In genomic region chr10:44265835-44266234, GRCm38 (mm10) we compare ENCODE assay signal across 29 mouse cellular contexts. TPM values are rescaled to one million over a fixed set of nuclear protein-coding genes. Genes with fewer than 3 reads are reported as not detected.
DNase-seq lines count a peak whose midpoint lies in the region; ATAC-seq and TF ChIP-seq lines count a peak whose summit lies in the region.
"Had no signal": no experiment of that assay in that cellular context is flagged by ENCODE, and none has a peak within 500 bp of the region (broad histone marks: within the 10 kb centered on the region; RNA-seq: fewer than 3 reads in every experiment).

No protein-coding gene starts in this region.

- no peak for ATAC-seq in lung, embryonic 14.5 days (ENCODE audit: insufficient read depth)
- no peak for ATAC-seq in embryonic facial prominence, embryonic 11.5 days (replicated peaks; ENCODE audit: insufficient number of reproducible peaks, low FRiP score, low TSS enrichment, low read depth)
- ATAC-seq: forebrain, embryonic 13.5 days; liver, postnatal 0 days; midbrain, embryonic 15.5 days had no signal

- peaks cover 16% of the 10 kb centered on the region for H3K4me1 ChIP-seq in lung, embryonic 14.5 days (ENCODE audit: insufficient read depth)
- no peaks in the 10 kb centered on the region for H3K4me1 ChIP-seq in embryonic facial prominence, embryonic 11.5 days (ENCODE audit: control insufficient read depth, insufficient read depth, low read length)
- peaks cover 29% of the 10 kb centered on the region for H3K4me1 ChIP-seq in limb, embryonic 10.5 days
- peaks cover 12% of the 10 kb centered on the region for H3K4me1 ChIP-seq in lung, adult 2 months (ENCODE audit: control insufficient read depth, insufficient read depth, low read length)

- DNase-seq in lung, embryonic 14.5 days, result peak; percentile 5
- no peak for DNase-seq in lung, postnatal 14 days
- DNase-seq in ES-CJ7 (ENCODE audit: low read depth, low spot score), result peak; percentile 48
- peak; percentile 15 for DNase-seq in embryonic facial prominence, embryonic 11.5 days (ENCODE audit: low spot score)
- DNase-seq in limb, embryonic 10.5 days (ENCODE audit: low spot score), result no peak
- no peak for DNase-seq in adrenal gland, postnatal 14 days
- DNase-seq in lung, adult 2 months, result no peak
- DNase-seq in cerebellum, postnatal 25 days, result no peak
- DNase-seq: cerebellum, adult 11 months; cerebellum, postnatal 10 days; gastrocnemius, postnatal 14 days; heart, adult 18-20 months; heart, postnatal 14 days; layer of hippocampus, adult 9-11 months; left cerebral cortex, postnatal 4 days; liver, postnatal 0 days; right cerebral cortex, postnatal 14 days; spleen, adult 18-20 months; thymus, postnatal 25 days had no signal

- H3K9ac ChIP-seq in lung, embryonic 14.5 days, result no peak overlapping the region
- no peak overlapping the region for H3K9ac ChIP-seq in embryonic facial prominence, embryonic 11.5 days (replicated peaks; ENCODE audit: low read length)
- H3K9ac ChIP-seq: forebrain, embryonic 13.5 days; heart, embryonic 13.5 days; hindbrain, embryonic 13.5 days; kidney, embryonic 15.5 days; liver, postnatal 0 days; midbrain, embryonic 15.5 days; neural tube, embryonic 12.5 days had no signal

- no peak overlapping the region for H3K4me3 ChIP-seq in lung, embryonic 14.5 days (ENCODE audit: low read depth, low read length)
- H3K4me3 ChIP-seq in embryonic facial prominence, embryonic 11.5 days (ENCODE audit: low read depth, low read length), result no peak overlapping the region
- no peak overlapping the region for H3K4me3 ChIP-seq in limb, embryonic 10.5 days
- no peak overlapping the region for H3K4me3 ChIP-seq in lung, adult 2 months (replicated peaks; ENCODE audit: extremely low read depth, low read depth, low read length)
- H3K4me3 ChIP-seq: erythroblast, embryonic 14.5 days; forebrain, embryonic 13.5 days; heart, embryonic 13.5 days; hindbrain, embryonic 13.5 days; kidney, embryonic 15.5 days; left cerebral cortex, adult 2 months; megakaryocyte, embryonic 14.5 days; midbrain, embryonic 15.5 days; neural tube, embryonic 12.5 days had no signal

- H3K4me2 ChIP-seq in lung, embryonic 14.5 days, result no peak overlapping the region; the same call in 1 of the 2 replicates
- H3K4me2 ChIP-seq in embryonic facial prominence, embryonic 11.5 days (ENCODE audit: low read depth, low read length), result no peak overlapping the region
- H3K4me2 ChIP-seq: forebrain, embryonic 13.5 days; heart, embryonic 13.5 days; hindbrain, embryonic 13.5 days; liver, embryonic 11.5 days; midbrain, embryonic 15.5 days had no signal

- TF ChIP-seq POLR2A in lung, adult 2 months (IDR thresholded peaks at IDR 0.05; ENCODE audit: borderline replicate concordance, extremely low read depth, low read depth, low read length), result no peak

- H3K27me3 ChIP-seq in lung, embryonic 14.5 days (ENCODE audit: insufficient read depth, low read length), result no peaks in the 10 kb centered on the region
- H3K27me3 ChIP-seq in embryonic facial prominence, embryonic 11.5 days (ENCODE audit: control insufficient read depth, insufficient read depth, low read length), result no peaks in the 10 kb centered on the region
- H3K27me3 ChIP-seq in limb, embryonic 10.5 days (ENCODE audit: low read depth, poor library complexity, severe bottlenecking), result no peaks in the 10 kb centered on the region
- H3K27me3 ChIP-seq: forebrain, embryonic 13.5 days; heart, embryonic 13.5 days; hindbrain, embryonic 13.5 days; kidney, embryonic 15.5 days; megakaryocyte, embryonic 14.5 days; midbrain, embryonic 15.5 days; neural tube, embryonic 12.5 days had no signal

- 75% methylated on average over 3 of the region's 3 CpGs for WGBS in lung, embryonic 14.5 days
- 52% methylated on average over 3 of the region's 3 CpGs for WGBS in embryonic facial prominence, embryonic 11.5 days
- 64% methylated on average over 3 of the region's 3 CpGs for WGBS in limb, embryonic 10.5 days
- 78% methylated on average over 3 of the region's 3 CpGs for WGBS in lung, adult 2 months

- no peak overlapping the region for H3K27ac ChIP-seq in lung, embryonic 14.5 days (ENCODE audit: low read depth)
- H3K27ac ChIP-seq in embryonic facial prominence, embryonic 11.5 days (replicated peaks; ENCODE audit: low read depth, low read length), result no peak overlapping the region
- 0 out of 2 replicates have a peak overlapping the region, but pooled peaks have one; percentile 31 for H3K27ac ChIP-seq in limb, embryonic 10.5 days
- H3K27ac ChIP-seq: forebrain, embryonic 13.5 days; heart, embryonic 13.5 days; hindbrain, embryonic 13.5 days; kidney, embryonic 15.5 days; left cerebral cortex, adult 2 months; midbrain, embryonic 15.5 days; neural tube, embryonic 12.5 days had no signal

- H3K9me3 ChIP-seq in lung, embryonic 14.5 days (ENCODE audit: low read depth, low read length), result no peaks in the 10 kb centered on the region
- H3K9me3 ChIP-seq in embryonic facial prominence, embryonic 11.5 days (replicated peaks; ENCODE audit: control insufficient read depth, low read length), result no peaks in the 10 kb centered on the region
- no peaks in the 10 kb centered on the region for H3K9me3 ChIP-seq in limb, embryonic 10.5 days (replicated peaks)
- H3K9me3 ChIP-seq: forebrain, embryonic 13.5 days; heart, embryonic 13.5 days; hindbrain, embryonic 13.5 days; kidney, embryonic 15.5 days; megakaryocyte, embryonic 14.5 days; midbrain, embryonic 15.5 days; neural tube, embryonic 12.5 days had no signal

- H3K36me3 ChIP-seq in lung, embryonic 14.5 days (ENCODE audit: insufficient read depth), result no peaks in the 10 kb centered on the region
- no peaks in the 10 kb centered on the region for H3K36me3 ChIP-seq in embryonic facial prominence, embryonic 11.5 days (replicated peaks; ENCODE audit: control insufficient read depth, insufficient read depth, low read depth, low read length)
- H3K36me3 ChIP-seq in limb, embryonic 10.5 days, result 0 out of 2 replicates have a peak, but pooled peaks cover 3% of the 10 kb centered on the region
- H3K36me3 ChIP-seq: hindbrain, embryonic 13.5 days; kidney, embryonic 15.5 days; midbrain, embryonic 15.5 days; neural tube, embryonic 12.5 days had no signal

- TF ChIP-seq CTCF in lung, embryonic 14.5 days (IDR thresholded peaks at IDR 0.05; ENCODE audit: low read depth), result no peak
- no peak for TF ChIP-seq CTCF in lung, adult 2 months (IDR thresholded peaks at IDR 0.05; ENCODE audit: insufficient read depth, low read length)

RNA-seq across cellular contexts. Expression of gene Atg5, which starts 2.3 kb away (rescaled TPM):
- polyA plus RNA-seq in lung, embryonic 14.5 days (2014; fragmentation: Nextera tagmentation; extraction: Ambion mirVana), result 52.0 and 52.6 TPM in 2 replicates
- polyA plus RNA-seq in embryonic facial prominence, embryonic 11.5 days (2014; fragmentation: Nextera tagmentation; extraction: Ambion mirVana), result 58.4 and 65.4 TPM in 2 replicates
- polyA plus RNA-seq in limb, embryonic 10.5 days (2016; fragmentation: Nextera tagmentation; extraction: Ambion mirVana), result 58.5 and 63.3 TPM in 2 replicates
- 26.1 and 26.8 TPM in 2 replicates for total RNA-seq in adrenal gland, postnatal 14 days (2021)
- polyA plus RNA-seq in lung, adult 2 months (2012; rRNA removed), result 6.5 and 8.5 TPM in 2 replicates

Comparison
In these comparisons a context has a peak if more than half of its experiments do, and no peak if none do; other contexts are left out.
1. DNase-seq: peak in lung, embryonic 14.5 days (single experiment), ES-CJ7 (single experiment) and embryonic facial prominence, embryonic 11.5 days (single experiment); none in lung, postnatal 14 days (single experiment), limb, embryonic 10.5 days (single experiment), adrenal gland, postnatal 14 days (single experiment), lung, adult 2 months (single experiment) and cerebellum, postnatal 25 days (0 of 2).